Mouse (Mus musculus): Measurements from ENCODE around the gene Trim7.
A peak's percentile ranks its signal among the peaks of the same experiment; 100 is the strongest.

DNA sequence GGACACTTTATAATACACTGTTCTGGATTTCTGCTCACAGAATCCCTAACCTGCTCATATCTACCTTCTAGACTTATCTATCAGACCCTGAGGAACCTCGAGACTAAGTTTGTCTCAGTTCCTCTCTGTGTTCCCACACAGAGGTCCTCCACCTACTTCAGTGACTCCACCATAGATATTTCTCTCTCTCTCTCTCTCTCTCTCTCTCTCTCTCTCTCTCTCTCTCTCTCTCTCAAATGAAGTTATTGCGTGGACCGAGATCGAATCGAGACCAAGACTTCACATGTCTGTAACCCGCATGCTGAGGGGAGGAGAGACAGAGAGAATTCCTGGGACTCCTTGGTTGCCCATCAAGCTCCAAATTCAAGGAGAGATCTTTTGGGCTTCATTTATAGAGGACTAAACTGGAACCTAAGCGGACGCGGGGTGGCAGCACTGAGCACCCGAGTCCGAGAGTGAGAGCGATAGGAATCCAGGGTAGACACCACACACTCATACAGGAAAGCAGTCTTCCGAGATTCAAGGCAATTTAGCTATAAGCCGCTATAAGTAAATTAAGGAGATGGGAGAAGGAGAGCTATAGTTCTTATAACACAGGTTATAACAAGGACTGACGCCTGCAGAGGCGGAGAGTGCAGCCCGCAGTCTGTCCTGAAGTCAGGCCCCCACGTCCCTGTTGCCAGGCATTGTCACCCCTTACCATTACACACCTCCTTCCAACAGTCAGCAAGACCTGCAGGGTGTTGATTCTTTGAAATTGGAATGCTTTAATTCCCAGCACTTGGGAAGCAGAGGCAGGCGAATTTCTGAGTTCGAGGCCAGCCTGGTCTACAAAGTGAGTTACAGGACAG, 35.7 kb upstream of the Trim7 start:
- no peak for TF ChIP-seq POLR2A (IDR thresholded peaks at IDR 0.05; ENCODE audit: low read depth, low read length)
- TF ChIP-seq CTCF (IDR thresholded peaks at IDR 0.05; ENCODE audit: extremely low read depth, insufficient read depth, insufficient read length, insufficient replicate concordance), result peak; percentile 87; the same call in 1 of the 2 replicates
